Mouse (Mus musculus) ovary, postnatal 14 days (tissue): ENCODE measurements around the gene Nav3.

ENCODE experiments used
- DNase-seq: peaks from one replicate; pipeline ENCODE4 v3.0.0; 2022; ENCODE audit warnings: low spot score

The Nav3 gene

DNA sequence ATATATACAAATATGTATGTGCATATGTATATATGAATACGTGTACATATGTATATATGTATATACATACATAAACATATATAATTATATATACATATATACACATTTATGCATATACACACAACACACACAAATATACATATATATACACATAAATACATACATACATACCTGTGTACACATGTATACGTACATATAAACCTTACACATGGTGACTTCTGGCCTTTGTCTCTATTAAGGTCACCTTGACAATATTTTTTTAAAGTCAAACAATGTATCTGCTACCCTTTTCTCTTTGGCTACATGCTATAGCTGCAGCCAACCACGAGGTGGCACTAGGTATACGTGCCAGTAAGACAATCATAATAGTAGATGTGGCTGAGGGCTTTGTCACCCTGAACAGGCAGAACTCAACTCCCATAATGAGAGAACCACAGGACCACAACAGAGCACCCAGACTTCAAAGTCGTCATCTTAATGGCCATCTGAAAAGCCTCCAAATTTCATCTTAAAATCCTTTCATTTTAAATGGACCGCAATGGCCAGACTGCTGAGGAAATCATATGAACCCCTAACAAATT, 535.3 kb downstream of the Nav3 start:
- peak; percentile 46 for DNase-seq

GRCm38 (mm10) chr10:109919515-109919914, 536.5 kb downstream of the Nav3 start:
- DNase-seq = no peak

DNA sequence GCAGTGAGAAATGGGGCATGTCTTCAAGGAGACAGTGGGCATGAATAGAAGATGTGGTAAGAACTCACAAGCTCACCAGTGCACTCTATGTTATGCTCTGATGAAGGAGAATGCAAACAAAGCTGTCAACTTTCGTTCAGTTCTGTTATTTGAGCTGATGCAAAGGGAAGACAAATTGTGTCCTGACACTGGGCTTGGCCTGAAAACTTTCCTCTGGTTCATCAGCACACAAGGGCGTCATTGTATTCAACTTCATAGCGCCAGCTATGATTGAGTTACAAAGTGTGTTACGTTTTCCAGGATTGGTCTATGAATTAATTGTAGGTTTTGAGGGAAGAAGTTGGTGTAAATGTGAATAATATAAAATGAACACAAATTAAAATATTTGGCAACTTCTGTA, 548.8 kb downstream of the Nav3 start:
- DNase-seq = no peak

- DNase-seq = no peak
Measured at GRCm38 (mm10) chr10:109906413-109906785, 549.6 kb downstream of the Nav3 start.

- no peak for DNase-seq
Measured at GRCm38 (mm10) chr10:109905649-109906412, 550.2 kb downstream of the Nav3 start.

- no peak for DNase-seq
Measured at GRCm38 (mm10) chr10:109904841-109905240, 551.2 kb downstream of the Nav3 start.

- DNase-seq = no peak
Measured at GRCm38 (mm10) chr10:109903701-109904555, 552.1 kb downstream of the Nav3 start.

DNA sequence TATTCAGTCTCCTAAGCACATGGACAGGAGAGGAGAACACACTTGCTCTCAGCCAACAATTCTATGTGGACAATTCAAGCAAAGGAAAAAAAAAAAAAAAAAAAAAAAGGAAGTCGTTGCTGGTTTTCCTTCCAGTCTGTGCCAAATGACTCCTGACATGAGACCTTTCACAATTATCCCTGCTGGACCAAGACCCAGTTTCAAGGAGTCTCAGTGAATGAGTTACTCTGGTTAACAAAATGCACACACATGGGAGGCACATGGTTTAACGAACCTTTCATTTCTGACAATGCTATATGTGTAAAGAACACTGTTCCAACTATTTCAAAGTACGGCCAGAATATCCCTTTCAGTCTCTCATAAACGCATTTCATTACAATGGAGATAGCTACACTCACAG, 552.8 kb downstream of the Nav3 start:
- no peak for DNase-seq

DNA sequence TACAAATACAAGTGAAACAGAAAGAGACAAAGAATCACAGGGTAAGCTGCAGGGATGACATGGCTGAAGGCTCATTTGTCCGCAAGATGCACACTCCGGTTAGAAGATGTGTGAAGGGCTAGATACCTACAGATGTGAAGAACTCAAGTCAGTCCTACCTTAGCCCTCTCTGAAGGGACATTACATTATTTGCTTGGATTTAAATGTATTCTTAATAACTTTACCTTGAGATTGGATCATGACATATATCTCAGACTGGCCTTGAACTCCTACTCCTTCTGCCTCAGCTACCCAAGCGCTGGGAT, 566.9 kb downstream of the Nav3 start:
- DNase-seq = no peak

DNA sequence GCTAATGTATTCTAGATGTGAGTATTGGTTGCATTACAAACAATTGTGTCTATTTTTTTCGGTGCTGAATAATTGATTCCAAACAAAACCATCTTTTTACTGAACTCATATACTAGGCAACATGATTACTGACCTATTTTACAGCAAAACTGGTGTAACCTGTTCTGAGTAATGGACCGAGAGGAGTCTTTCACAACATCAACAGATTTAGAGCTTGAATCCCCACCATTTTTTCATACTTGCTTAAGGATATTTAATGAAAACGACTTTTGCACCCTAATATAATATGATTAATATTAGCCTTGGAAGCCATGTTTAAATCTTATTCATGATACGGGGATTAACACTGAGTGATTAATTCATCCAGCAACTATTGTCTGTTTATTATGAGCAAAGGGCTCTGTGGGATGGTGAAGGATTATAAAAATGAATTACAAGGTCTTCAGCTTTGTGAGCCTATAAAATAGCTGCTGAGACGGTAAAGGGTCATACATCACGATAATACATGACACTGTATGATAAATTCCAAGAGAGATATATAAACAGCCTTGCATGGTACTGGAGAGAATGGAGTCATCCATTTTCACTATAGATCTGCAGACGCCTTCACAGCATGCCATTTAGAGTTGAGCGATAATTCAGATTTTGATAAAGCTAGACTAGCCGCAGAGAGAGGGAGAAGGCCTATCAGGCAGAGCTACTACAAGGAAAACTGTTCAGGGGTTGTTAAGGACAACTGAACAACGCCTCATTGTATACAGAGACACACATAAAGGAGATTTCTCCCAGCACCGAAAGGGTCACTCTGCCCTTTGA, 567.4 kb downstream of the Nav3 start:
- no peak for DNase-seq

GRCm38 (mm10) chr10:109887160-109887559, 568.8 kb downstream of the Nav3 start:
- DNase-seq = no peak

DNA sequence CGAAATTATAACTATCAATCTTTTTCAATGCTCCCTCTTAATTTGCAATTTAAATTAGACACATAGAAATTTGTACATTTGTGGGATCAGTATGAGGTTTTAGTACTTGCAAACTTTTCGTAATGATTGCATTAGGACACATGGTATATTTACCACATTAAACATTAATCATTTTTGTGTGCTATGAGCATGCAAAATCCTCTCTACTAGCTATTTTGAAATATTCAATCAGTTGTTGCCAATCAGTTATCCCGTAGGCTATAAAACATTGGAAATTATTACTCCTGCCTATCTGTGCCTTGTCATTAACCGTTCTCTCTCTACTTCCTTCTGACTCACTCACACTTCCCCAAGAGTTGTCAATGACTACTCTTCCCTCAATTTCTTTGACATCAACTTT, 579.9 kb downstream of the Nav3 start:
- DNase-seq = no peak

GRCm38 (mm10) chr10:109875312-109875830, 580.6 kb downstream of the Nav3 start:
- DNase-seq = no peak

DNA sequence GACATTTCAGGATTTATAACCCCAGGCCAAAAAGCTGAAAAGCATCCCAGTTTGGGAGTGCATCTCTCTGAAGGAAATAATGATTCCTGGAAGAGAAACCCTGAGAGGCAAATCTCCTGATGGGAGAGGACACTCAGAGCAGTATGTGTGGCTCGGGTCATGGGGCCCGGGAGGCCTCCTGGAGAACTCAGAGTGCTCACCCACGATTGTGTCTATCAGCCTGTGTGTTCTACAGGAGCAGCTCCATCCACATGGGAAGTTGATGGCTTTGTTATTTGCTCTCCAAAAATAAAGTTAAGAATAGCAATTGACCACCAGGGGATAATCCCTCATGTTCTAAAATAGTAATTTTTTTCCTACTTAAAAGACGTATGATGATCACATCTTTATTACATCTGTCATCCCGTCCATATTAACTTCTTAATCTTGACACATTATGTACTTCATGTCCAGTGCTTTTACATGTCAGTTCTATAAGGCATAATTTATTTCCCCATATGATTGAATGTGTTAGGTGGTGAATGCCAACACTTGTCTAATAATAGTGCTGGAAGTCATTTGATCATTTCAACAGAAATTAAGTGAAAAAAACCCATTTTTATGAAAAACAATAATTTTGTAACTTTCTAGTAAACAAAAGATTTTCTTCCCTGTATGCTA, 581.2 kb downstream of the Nav3 start:
- DNase-seq = no peak

DNA sequence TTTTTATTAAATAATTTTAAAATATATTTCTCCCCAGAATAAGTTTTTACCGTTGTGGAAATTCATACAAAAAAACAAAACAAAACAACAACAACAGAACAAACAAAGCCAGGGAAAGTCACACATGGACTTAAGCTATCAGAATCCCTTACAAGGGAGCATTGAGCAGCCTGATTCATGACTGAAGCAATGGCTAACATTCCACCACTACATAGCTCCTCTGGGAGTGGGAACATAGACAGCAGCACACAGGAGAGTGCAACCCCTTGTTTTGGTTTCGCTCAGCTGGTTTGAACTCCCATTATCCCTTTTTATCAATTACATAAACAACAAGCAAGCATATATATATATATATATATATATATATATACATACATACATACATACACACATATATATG, 589.9 kb downstream of the Nav3 start:
- no peak for DNase-seq

DNA sequence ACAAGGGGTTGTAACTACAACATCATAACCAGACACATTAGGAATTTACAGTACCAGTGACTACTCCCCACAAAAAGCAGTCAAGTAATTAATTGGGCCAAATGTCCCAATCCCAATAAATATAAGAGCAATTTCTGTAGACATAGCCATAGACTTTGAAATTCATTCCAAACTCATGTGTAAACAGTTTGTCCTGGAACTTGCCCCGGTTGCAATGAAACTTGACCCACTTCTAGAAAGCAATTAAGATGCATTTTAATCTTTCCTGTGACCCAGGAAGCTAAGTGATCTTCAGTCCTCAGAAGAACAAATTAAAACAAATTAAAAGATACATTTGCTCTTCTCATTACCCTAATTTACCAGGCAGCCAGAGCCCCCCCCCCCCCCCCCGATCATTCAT, 590.6 kb downstream of the Nav3 start:
- DNase-seq = no peak

DNA sequence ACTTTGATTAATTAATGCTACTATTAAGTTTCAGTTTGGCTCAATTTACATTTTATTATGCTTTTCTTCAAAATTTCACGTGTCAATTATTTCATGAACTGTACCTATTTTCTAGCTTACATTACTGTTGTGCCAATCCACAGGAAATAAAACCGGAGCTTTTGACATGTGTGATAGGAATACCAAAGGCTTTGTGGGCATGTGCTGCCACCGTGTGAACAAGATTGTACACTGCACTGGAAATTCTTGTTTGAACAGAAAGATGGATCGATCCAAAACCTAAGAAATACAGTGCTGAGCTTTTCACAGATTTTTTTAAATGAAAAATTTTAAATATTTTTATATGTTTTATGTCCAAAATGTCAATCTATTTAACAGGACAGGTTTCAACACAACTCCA, 591.3 kb downstream of the Nav3 start:
- no peak for DNase-seq

DNA sequence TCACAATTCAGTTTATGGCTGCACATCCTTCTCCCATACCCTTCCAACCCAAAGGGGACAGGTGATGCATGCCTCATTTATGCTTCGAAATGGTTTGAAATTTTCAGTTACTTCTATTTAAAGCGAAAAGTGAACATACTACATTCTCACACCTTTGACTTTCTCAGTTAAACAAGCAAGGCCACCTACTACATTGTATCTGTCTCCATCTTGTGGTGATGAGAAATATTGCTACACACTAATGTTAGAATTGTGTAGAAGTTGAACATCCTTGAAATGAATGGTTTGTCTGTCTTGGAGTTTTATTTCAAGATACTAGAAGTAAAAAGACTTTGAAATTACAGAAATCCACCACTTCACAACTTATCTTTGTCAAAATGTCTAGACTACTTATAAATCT, 594.7 kb downstream of the Nav3 start:
- no peak for DNase-seq

DNA sequence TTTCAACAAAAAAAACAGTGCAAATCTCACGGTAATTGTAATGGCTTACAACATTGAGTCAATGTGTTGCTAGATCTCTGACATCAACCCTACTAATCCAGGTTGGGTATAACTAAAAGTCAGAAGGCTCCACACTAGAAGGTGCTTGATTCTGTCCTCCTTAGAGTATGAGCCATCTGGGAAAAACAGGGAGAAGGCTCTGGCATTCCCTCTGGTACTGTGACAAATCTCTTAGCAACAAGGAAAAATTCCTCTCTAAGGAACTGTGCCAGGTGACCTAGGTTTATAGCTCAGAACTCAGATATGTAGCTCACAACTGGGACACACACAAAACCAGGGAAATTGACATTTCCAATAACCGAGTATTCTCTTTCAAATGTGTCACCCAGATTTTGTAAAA, 597.4 kb downstream of the Nav3 start:
- no peak for DNase-seq

DNA sequence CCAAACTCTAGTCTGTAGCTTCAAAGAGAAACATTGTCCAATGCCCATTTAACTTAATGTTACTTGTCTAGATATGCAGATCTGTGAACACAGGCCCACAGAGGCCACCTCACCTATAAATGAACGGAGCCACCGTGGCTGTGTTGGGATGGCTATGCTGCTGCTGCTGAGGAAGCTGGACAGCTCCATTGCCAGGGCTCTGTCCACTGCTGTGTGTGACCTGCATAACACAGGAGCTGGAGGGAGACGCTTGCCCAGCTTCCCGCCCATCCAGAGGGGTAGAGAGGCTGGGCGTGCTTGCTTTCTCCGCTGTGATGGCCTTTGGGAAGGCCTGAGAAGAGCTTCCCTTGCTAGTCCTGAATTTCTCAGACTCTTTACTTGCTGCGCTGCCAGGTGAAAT, 603.6 kb downstream of the Nav3 start:
- no peak for DNase-seq

DNA sequence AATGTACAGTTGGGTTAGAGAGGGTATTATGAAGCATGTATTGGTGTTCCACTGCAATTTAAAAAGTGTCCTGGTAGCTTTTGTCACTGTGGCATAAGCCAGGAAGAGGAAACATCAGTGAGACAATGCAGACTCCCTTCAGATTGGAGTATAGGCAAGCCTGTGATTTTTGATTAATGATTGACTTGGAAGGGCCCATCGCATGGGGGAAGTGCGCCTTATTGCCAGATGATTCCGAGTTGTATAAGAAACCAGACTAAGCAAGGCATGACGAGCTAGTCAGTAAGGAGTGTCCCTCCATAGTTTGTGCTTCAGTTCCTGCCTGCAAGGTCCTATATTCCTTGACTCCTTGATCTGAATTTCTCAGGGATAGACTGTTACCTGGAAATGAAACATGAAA, 608.4 kb downstream of the Nav3 start:
- no peak for DNase-seq

DNA sequence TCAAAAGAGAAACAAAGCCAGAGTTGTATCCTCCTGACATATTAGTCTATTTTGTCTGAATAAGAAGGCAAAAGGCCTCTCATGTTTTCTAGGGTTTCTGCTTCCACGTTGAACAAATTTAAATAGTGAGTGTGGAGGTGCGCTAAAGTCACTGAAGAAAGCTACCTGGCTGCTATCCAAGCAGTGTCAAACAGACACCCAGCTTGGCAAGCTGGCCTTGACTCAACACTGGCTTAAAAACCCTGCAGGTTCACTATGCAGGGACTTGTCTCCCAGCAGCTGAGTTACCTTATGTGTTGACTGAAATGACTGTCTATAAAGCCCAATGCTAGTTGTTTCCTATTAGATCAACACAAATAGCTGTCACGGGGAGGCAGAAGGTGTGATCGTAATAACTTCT, 612.3 kb downstream of the Nav3 start:
- DNase-seq = no peak
